Mouse (Mus musculus): ENCODE data around the gene Ripor3.

DNA sequence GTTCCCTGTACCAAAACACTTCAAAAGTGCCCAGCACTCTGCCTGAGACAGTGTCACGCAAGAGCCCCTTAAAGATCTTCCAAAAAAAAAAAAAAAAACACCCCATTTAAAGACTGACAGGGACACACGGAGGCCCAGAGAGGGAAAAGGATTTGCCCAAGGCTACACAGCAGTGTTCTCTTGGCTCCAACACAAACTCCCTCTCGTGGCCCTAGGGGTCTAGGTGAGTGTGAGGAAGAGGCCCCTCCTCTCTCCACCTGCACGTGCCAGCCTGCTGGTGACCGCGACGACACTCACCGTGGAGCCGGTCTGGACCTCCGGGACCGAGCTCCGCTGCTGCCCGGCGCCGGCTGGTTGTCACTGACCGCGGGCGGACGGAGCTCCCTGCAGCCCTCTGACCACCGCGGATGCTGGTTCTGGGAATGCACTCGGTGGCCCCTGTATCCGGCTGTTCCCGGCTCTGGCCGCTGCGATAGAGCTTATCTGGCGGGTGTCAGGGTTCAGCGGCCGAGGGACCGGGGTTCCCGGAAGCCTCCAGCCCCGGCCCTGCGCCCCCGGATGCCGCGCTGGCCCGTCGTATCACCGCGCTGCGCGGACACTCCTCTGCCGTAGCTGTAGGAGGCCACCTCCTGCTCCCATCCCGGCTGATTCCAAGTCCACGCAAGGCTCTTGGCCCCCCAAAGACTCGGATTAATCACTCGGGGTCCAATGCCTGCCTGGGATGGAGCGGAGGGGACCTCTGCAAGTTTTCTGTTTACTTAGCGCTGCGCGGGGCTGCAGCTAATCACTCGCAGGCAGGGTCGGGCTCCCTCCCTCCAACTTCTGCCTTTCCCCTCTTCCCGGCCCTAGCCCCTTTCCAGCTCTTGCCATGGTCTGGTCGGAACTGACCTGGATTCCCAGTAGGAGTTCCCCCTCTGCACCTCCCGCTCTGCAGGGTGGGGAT lies 39.9 kb upstream of the Ripor3 start:
- TF ChIP-seq CTCF (IDR thresholded peaks at IDR 0.05; ENCODE audit: extremely low read depth, insufficient read length, insufficient replicate concordance, low read depth, low read length) (no peak), POLR2A (IDR thresholded peaks at IDR 0.05; ENCODE audit: low read depth, low read length) (no peak)
